Mouse (Mus musculus) ovary, postnatal 10 days (tissue): ENCODE data around the gene Bcar3.

Experiments used
- DNase-seq: peaks from one replicate; pipeline ENCODE4 v3.0.0; 2022; ENCODE audit warnings: low spot score

Bcar3 gene

GRCm38 (mm10) chr3:122483066-122483782, 189.3 kb downstream of the Bcar3 start:
- no peak for DNase-seq

GRCm38 (mm10) chr3:122483783-122484130, 189.8 kb downstream of the Bcar3 start:
- DNase-seq: no peak

GRCm38 (mm10) chr3:122484301-122484700, 190.4 kb downstream of the Bcar3 start:
- no peak for DNase-seq

- no peak for DNase-seq
These were observed 191.8 kb downstream of the Bcar3 start for GRCm38 (mm10) chr3:122485699-122486098.

- no peak for DNase-seq
These were observed 192.3 kb downstream of the Bcar3 start for GRCm38 (mm10) chr3:122486193-122486592.

- DNase-seq: no peak
These were observed 194.3 kb downstream of the Bcar3 start for GRCm38 (mm10) chr3:122488051-122488754.

- no peak for DNase-seq
These were observed 196.6 kb downstream of the Bcar3 start for GRCm38 (mm10) chr3:122490574-122490973.

- no peak for DNase-seq
These were observed 198.1 kb downstream of the Bcar3 start for GRCm38 (mm10) chr3:122492006-122492405.

- DNase-seq: no peak
These were observed 199.1 kb downstream of the Bcar3 start for GRCm38 (mm10) chr3:122492872-122493615.

- DNase-seq: no peak
These were observed 200.8 kb downstream of the Bcar3 start for GRCm38 (mm10) chr3:122494764-122495163.

GRCm38 (mm10) chr3:122497871-122498270, 203.9 kb downstream of the Bcar3 start:
- DNase-seq: no peak

GRCm38 (mm10) chr3:122498528-122498927, 204.6 kb downstream of the Bcar3 start:
- DNase-seq: no peak

- DNase-seq: no peak
These were observed 205.7 kb downstream of the Bcar3 start for GRCm38 (mm10) chr3:122499647-122500046.

GRCm38 (mm10) chr3:122500929-122501328, 207.0 kb downstream of the Bcar3 start:
- no peak for DNase-seq

GRCm38 (mm10) chr3:122506343-122506916, 212.5 kb downstream of the Bcar3 start:
- DNase-seq: no peak

- DNase-seq: no peak
These were observed 213.9 kb downstream of the Bcar3 start for GRCm38 (mm10) chr3:122507826-122508225.

GRCm38 (mm10) chr3:122509084-122509483, 215.1 kb downstream of the Bcar3 start:
- no peak for DNase-seq

- DNase-seq: no peak
These were observed 215.8 kb downstream of the Bcar3 start for GRCm38 (mm10) chr3:122509534-122510239.

- no peak for DNase-seq
These were observed 216.4 kb downstream of the Bcar3 start for GRCm38 (mm10) chr3:122510240-122510750.

- no peak for DNase-seq
These were observed 217.0 kb downstream of the Bcar3 start for GRCm38 (mm10) chr3:122510932-122511331.

- DNase-seq: no peak
These were observed 218.0 kb downstream of the Bcar3 start for GRCm38 (mm10) chr3:122511721-122512619.
